In the genomic region with DNA sequence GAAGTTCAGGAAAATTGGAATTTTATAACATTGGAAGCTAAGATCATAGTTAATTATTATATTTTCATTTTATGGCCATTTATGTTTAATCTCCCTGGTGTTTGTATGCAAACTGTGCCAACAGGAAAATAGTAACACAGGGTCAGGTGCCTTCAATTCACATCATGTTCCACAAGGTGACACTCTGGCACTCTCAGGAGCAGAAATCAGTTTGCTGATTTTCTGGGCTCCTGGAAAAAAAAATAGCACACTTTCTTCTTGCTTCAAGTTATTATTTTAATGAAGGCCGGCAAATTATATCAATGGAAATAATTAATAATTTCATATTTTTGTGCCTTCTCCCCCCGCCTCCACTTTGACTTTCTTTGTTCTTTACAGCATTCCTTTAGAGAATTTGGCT, we compare ENCODE assay signal across 21 mouse cellular contexts.
A peak's percentile ranks its signal among the peaks of the same experiment; 100 is the strongest.
DNase-seq lines count a peak whose midpoint lies in the region; ATAC-seq and TF ChIP-seq lines count a peak whose summit lies in the region.
"Had no signal": no experiment of that assay in that cellular context is flagged by ENCODE, and none has a peak within 500 bp of the region (broad histone marks: within the 10 kb centered on the region; RNA-seq: fewer than 3 reads in every experiment).

No protein-coding gene starts in this region.

- 83% methylated on average over 2 of the region's 2 CpGs for WGBS in kidney, adult 2 months
- WGBS in midbrain, postnatal 0 days: 94% methylated on average over 2 of the region's 2 CpGs
- whole genome bisulfite sequencing in midbrain, embryonic 15.5 days: 94% methylated on average over 2 of the region's 2 CpGs

- ATAC-seq in midbrain, postnatal 0 days (ENCODE audit: low FRiP score): no peak
- no peak for ATAC-seq in midbrain, embryonic 15.5 days (replicated peaks)
- no peak for ATAC-seq in Patski
- ATAC-seq: CD4-positive, CD25-positive, alpha-beta regulatory T cell, adult 4 months; forebrain, embryonic 13.5 days; hindbrain, embryonic 16.5 days had no signal

- POLR2A ChIA-PET in Patski (lab: Charles Lee): no interaction called here

- no peaks in the 10 kb centered on the region for H3K9me3 ChIP-seq in midbrain, postnatal 0 days (ENCODE audit: low read length)
- no peaks in the 10 kb centered on the region; the same call in 1 of the 2 replicates for H3K9me3 ChIP-seq in midbrain, embryonic 15.5 days
- H3K9me3 ChIP-seq: forebrain, embryonic 13.5 days; hindbrain, embryonic 12.5 days had no signal

- H3K27me3 ChIP-seq in kidney, adult 2 months (replicated peaks; ENCODE audit: control insufficient read depth, insufficient read depth, low read length): no peaks in the 10 kb centered on the region
- H3K27me3 ChIP-seq in midbrain, postnatal 0 days (ENCODE audit: insufficient read depth, low read length): no peaks in the 10 kb centered on the region
- no peaks in the 10 kb centered on the region for H3K27me3 ChIP-seq in midbrain, embryonic 15.5 days (replicated peaks)
- no peaks in the 10 kb centered on the region for H3K27me3 ChIP-seq in Patski
- H3K27me3 ChIP-seq: forebrain, embryonic 13.5 days; heart, embryonic 13.5 days; hindbrain, embryonic 12.5 days had no signal

- TF ChIP-seq CTCF in kidney, adult 2 months (conservative IDR thresholded peaks at IDR 0.05; ENCODE audit: insufficient read depth, insufficient read length, low read depth, low read length): no peak
- TF ChIP-seq CTCF in midbrain, postnatal 0 days (IDR thresholded peaks at IDR 0.05): peak; percentile 31
- peak; percentile 43 for TF ChIP-seq CTCF in Patski (IDR thresholded peaks at IDR 0.05)

- H3K4me2 ChIP-seq in midbrain, postnatal 0 days (ENCODE audit: low read depth, low read length, poor library complexity, severe bottlenecking): no peak overlapping the region
- no peak overlapping the region for H3K4me2 ChIP-seq in midbrain, embryonic 15.5 days
- H3K4me2 ChIP-seq: forebrain, embryonic 13.5 days; heart, embryonic 13.5 days; hindbrain, embryonic 12.5 days had no signal

- H3K4me3 ChIP-seq in kidney, adult 2 months (ENCODE audit: insufficient read depth, low read depth, low read length): no peak overlapping the region
- H3K4me3 ChIP-seq in midbrain, postnatal 0 days (ENCODE audit: low read depth, low read length): no peak overlapping the region
- no peak overlapping the region for H3K4me3 ChIP-seq in midbrain, embryonic 15.5 days
- H3K4me3 ChIP-seq: embryonic facial prominence, embryonic 10.5 days; forebrain, embryonic 13.5 days; heart, embryonic 13.5 days; hindbrain, embryonic 12.5 days had no signal

- no peak for TF ChIP-seq POLR2A in kidney, adult 2 months (IDR thresholded peaks at IDR 0.05; ENCODE audit: low read depth, low read length)

- DNase-seq in kidney, adult 9 months: peak; percentile 2
- no peak for DNase-seq in kidney, adult 2 months
- no peak for DNase-seq in midbrain, postnatal 0 days (ENCODE audit: low spot score)
- no peak for DNase-seq in Patski (ENCODE audit: low read depth, low spot score)
- no peak for DNase-seq in lung, adult 18-20 months
- no peak for DNase-seq in left cerebral cortex, postnatal 10 days (ENCODE audit: extremely low spot score in 1 of 2, low spot score in 2 of 2)
- DNase-seq: adrenal gland, postnatal 10 days; B cell, adult 2 months; cerebellum, adult 11-12 months; cerebellum, adult 9-10 months; cerebellum, postnatal 25 days; gastrocnemius, postnatal 36 days; heart, adult 11 months; heart, postnatal 36 days had no signal

- no peaks in the 10 kb centered on the region for H3K4me1 ChIP-seq in kidney, adult 2 months (ENCODE audit: control insufficient read depth, insufficient read depth, low read length)
- H3K4me1 ChIP-seq in midbrain, postnatal 0 days (ENCODE audit: insufficient read depth, low read length): no peaks in the 10 kb centered on the region
- no peaks in the 10 kb centered on the region for H3K4me1 ChIP-seq in midbrain, embryonic 15.5 days
- H3K4me1 ChIP-seq: embryonic facial prominence, embryonic 10.5 days; forebrain, embryonic 13.5 days; heart, embryonic 13.5 days; hindbrain, embryonic 12.5 days had no signal

- H3K27ac ChIP-seq in kidney, adult 2 months (ENCODE audit: insufficient read depth, low read depth, low read length): no peak overlapping the region
- H3K27ac ChIP-seq in midbrain, postnatal 0 days (ENCODE audit: low read depth, low read length): no peak overlapping the region
- H3K27ac ChIP-seq in midbrain, embryonic 15.5 days: no peak overlapping the region
- H3K27ac ChIP-seq: embryonic facial prominence, embryonic 10.5 days; forebrain, embryonic 13.5 days; heart, embryonic 13.5 days; hindbrain, embryonic 12.5 days had no signal

- H3K36me3 ChIP-seq in kidney, adult 2 months (ENCODE audit: control insufficient read depth, insufficient read depth, low read length): no peaks in the 10 kb centered on the region
- H3K36me3 ChIP-seq in midbrain, postnatal 0 days (ENCODE audit: insufficient read depth, low read length): no peaks in the 10 kb centered on the region
- H3K36me3 ChIP-seq in midbrain, embryonic 15.5 days (replicated peaks): no peaks in the 10 kb centered on the region
- H3K36me3 ChIP-seq: embryonic facial prominence, embryonic 10.5 days; heart, embryonic 13.5 days; hindbrain, embryonic 12.5 days had no signal

- in situ Hi-C loops in Patski (cut with MboI; ENCODE audit: low pct_unique_long_range_greater_than_20kb): no loop called here

- intact Hi-C loops in left cerebral cortex, postnatal 10 days (cut with DNase I): no loop called here

- CTCF ChIA-PET in Patski (lab: Charles Lee): no interaction called here

- H3K9ac ChIP-seq in midbrain, postnatal 0 days (replicated peaks; ENCODE audit: low read length, poor library complexity, severe bottlenecking): no peak overlapping the region
- H3K9ac ChIP-seq in midbrain, embryonic 15.5 days: no peak overlapping the region
- H3K9ac ChIP-seq: forebrain, embryonic 13.5 days; heart, embryonic 13.5 days; hindbrain, embryonic 12.5 days had no signal
